In the genomic region with DNA sequence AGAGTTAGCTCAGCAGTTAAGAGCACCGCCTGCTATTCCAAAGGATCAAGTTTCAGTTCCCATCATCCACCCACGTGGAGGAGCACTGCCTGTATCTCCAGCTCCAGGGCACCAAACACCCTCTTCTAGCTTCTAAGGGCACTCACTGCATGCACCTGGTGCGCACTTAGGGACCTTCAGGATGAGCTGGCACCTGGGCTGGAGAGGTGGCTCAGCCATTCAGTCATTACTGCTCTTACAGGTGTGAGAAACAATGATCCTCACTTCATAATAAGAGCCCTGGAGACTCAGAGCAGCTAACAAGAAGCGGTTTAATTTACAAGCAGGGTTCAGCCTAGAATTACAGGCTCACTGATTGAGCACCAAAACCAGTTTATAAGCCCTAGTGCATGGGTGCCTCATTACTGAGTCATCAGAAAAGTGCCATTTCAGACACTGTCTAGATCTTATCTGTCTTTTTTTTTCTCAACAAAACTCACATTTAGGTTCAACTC, we compare ENCODE assay signal across 8 mouse cellular contexts. TPM values are rescaled to one million over a fixed set of nuclear protein-coding genes. Genes with fewer than 3 reads are reported as not detected.
DNase-seq lines count a peak whose midpoint lies in the region; ATAC-seq lines count a peak whose summit lies in the region.

No protein-coding gene starts in this region.

- H3K36me3 ChIP-seq in stomach, embryonic 16.5 days (ENCODE audit: control insufficient read depth, insufficient read depth, low read length), result no peaks in the 10 kb centered on the region

- DNase-seq in retina, adult 2 months (ENCODE audit: low read depth, low spot score), result peak; percentile 18
- no peak for DNase-seq in retina, embryonic 14.5 days (ENCODE audit: low spot score)
- peak; percentile 44 for DNase-seq in embryo, embryonic 9.5 days (ENCODE audit: extremely low spot score)
- DNase-seq in kidney, postnatal 10 days, result peak; percentile 10
- DNase-seq in spleen, postnatal 4 days (ENCODE audit: low spot score in 2 of 2), result no peak
- no peak for DNase-seq in urinary bladder, postnatal 36 days (ENCODE audit: low spot score in 2 of 2)
- DNase-seq in Muller cell, postnatal 12 days (ENCODE audit: inconsistent ontology term), result no peak

- 0 out of 2 replicates have a peak, but pooled peaks cover 3% of the 10 kb centered on the region for H3K4me1 ChIP-seq in stomach, embryonic 16.5 days (ENCODE audit: control insufficient read depth, insufficient read depth, low read length)

- 2% methylated on average over 4 of the region's 4 CpGs for WGBS in stomach, embryonic 16.5 days

- no peak overlapping the region for H3K27ac ChIP-seq in stomach, embryonic 16.5 days (ENCODE audit: low read length)

- H3K9ac ChIP-seq in stomach, embryonic 16.5 days (ENCODE audit: low read length), result no peak overlapping the region

- H3K27me3 ChIP-seq in stomach, embryonic 16.5 days (ENCODE audit: control insufficient read depth, insufficient read depth, low read length), result no peaks in the 10 kb centered on the region

- H3K9me3 ChIP-seq in stomach, embryonic 16.5 days (replicated peaks; ENCODE audit: control insufficient read depth, low read length), result no peaks in the 10 kb centered on the region

- peak overlapping the region; percentile 41; the same call in 1 of the 2 replicates for H3K4me2 ChIP-seq in stomach, embryonic 16.5 days (ENCODE audit: low read depth, low read length)

- peak overlapping the region; percentile 7; the same call in 1 of the 2 replicates for H3K4me3 ChIP-seq in stomach, embryonic 16.5 days (replicated peaks; ENCODE audit: low read length)

- peak; percentile 37; the same call in 1 of the 2 replicates for ATAC-seq in stomach, embryonic 16.5 days (ENCODE audit: insufficient read depth, low FRiP score)

RNA-seq across cellular contexts. Expression of a gene that starts 37.7 kb away (rescaled TPM):
- polyA plus RNA-seq in stomach, embryonic 16.5 days (2015; fragmentation: Nextera tagmentation; extraction: Ambion mirVana), result 17.2 and 20.4 TPM in 2 replicates

RNA-seq across cellular contexts. Expression of a gene that starts 38.8 kb away (rescaled TPM):
- polyA plus RNA-seq in stomach, embryonic 16.5 days (2015; fragmentation: Nextera tagmentation; extraction: Ambion mirVana), result 6.4 and 7.2 TPM in 2 replicates

Comparison
In these comparisons a context has a peak if more than half of its experiments do, and no peak if none do; other contexts are left out.
1. DNase-seq: peak in retina, adult 2 months (single experiment), embryo, embryonic 9.5 days (single experiment) and kidney, postnatal 10 days (single experiment); none in retina, embryonic 14.5 days (single experiment), spleen, postnatal 4 days (0 of 2), urinary bladder, postnatal 36 days (0 of 2) and Muller cell, postnatal 12 days (single experiment).